ENCODE assay signal across 19 mouse cellular contexts in the genomic region with DNA sequence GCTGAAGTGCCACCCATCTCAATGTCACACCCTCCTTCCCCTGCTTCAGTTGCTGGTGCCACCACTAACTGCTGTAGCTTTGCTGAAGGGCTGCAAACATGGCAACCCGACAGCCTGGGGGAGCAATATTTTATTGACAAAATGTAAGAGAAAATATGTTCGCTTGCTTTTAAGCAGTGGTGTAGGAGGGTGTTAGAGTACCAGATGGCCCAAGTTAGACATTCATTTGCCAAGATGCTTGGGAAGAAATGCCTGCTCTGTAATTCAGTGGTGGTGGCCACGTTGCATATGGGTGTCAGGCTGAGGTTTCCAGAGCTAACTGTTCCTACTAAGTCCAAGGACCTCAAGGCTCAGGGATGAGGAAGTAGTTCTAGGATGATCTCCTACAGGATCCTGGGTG.
DNase-seq lines count a peak whose midpoint lies in the region; ATAC-seq and TF ChIP-seq lines count a peak whose summit lies in the region.
"Had no signal": no experiment of that assay in that cellular context is flagged by ENCODE, and none has a peak within 500 bp of the region (broad histone marks: within the 10 kb centered on the region; RNA-seq: fewer than 3 reads in every experiment).

No protein-coding gene starts in this region.

- no peak overlapping the region for H3K9ac ChIP-seq in forebrain, postnatal 0 days
- H3K9ac ChIP-seq: embryonic facial prominence, embryonic 13.5 days; hindbrain, embryonic 12.5 days; limb, embryonic 13.5 days; liver, embryonic 14.5 days had no signal

- DNase-seq in forebrain, postnatal 0 days = peak; percentile 29
- no peak for DNase-seq in forebrain, embryonic 10.5 days (ENCODE audit: extremely low spot score, low spot score)
- peak; percentile 29 to 37 for DNase-seq in layer of hippocampus, postnatal 36 days
- DNase-seq in right cerebral cortex, postnatal 10 days (ENCODE audit: low spot score in 2 of 2) = peak; percentile 37 to 65
- DNase-seq in urinary bladder, adult 18-20 months (ENCODE audit: low spot score in 2 of 2) = no peak
- no peak for DNase-seq in adrenal gland, postnatal 25 days
- DNase-seq: cerebellum, adult 9-11 months; gastrocnemius, postnatal 14 days; heart, adult 2 months; kidney, postnatal 4 days; lung, postnatal 14 days; thymus, adult 2 months had no signal

- H3K9me3 ChIP-seq in forebrain, postnatal 0 days (ENCODE audit: low read length) = no peaks in the 10 kb centered on the region
- H3K9me3 ChIP-seq in forebrain, embryonic 10.5 days = no peaks in the 10 kb centered on the region
- H3K9me3 ChIP-seq: embryonic facial prominence, embryonic 13.5 days; hindbrain, embryonic 12.5 days; limb, embryonic 13.5 days; midbrain, embryonic 10.5 days had no signal

- no peaks in the 10 kb centered on the region for H3K36me3 ChIP-seq in forebrain, postnatal 0 days (ENCODE audit: insufficient read depth)
- no peaks in the 10 kb centered on the region for H3K36me3 ChIP-seq in forebrain, embryonic 10.5 days (replicated peaks)
- H3K36me3 ChIP-seq: embryonic facial prominence, embryonic 13.5 days; hindbrain, embryonic 12.5 days; limb, embryonic 13.5 days; midbrain, embryonic 10.5 days had no signal

- H3K4me1 ChIP-seq in forebrain, postnatal 0 days (ENCODE audit: insufficient read depth) = no peaks in the 10 kb centered on the region
- peaks cover 9% of the 10 kb centered on the region; the same call in 1 of the 2 replicates for H3K4me1 ChIP-seq in forebrain, embryonic 10.5 days
- H3K4me1 ChIP-seq: embryonic facial prominence, embryonic 13.5 days; hindbrain, embryonic 12.5 days; limb, embryonic 13.5 days; midbrain, embryonic 10.5 days had no signal

- ATAC-seq in forebrain, postnatal 0 days = peak; percentile 58
- peak; percentile 95 for ATAC-seq in frontal cortex, adult (ENCODE audit: low TSS enrichment)
- ATAC-seq in CD4-positive, CD25-positive, alpha-beta regulatory T cell, adult 4 months = no peak

- no peak overlapping the region for H3K27ac ChIP-seq in forebrain, postnatal 0 days (ENCODE audit: low read depth, low read length)
- H3K27ac ChIP-seq in forebrain, embryonic 10.5 days = no peak overlapping the region
- H3K27ac ChIP-seq: embryonic facial prominence, embryonic 13.5 days; heart, adult 2 months; hindbrain, embryonic 12.5 days; limb, embryonic 13.5 days; liver, embryonic 14.5 days; midbrain, embryonic 10.5 days had no signal

- 51% methylated on average over 3 of the region's 3 CpGs for WGBS in forebrain, postnatal 0 days
- WGBS in forebrain, embryonic 10.5 days = 97% methylated on average over 3 of the region's 3 CpGs

- TF ChIP-seq CTCF in forebrain, postnatal 0 days (IDR thresholded peaks at IDR 0.05; ENCODE audit: low read depth) = no peak

- H3K4me3 ChIP-seq in forebrain, postnatal 0 days (ENCODE audit: low read depth, low read length) = no peak overlapping the region
- no peak overlapping the region for H3K4me3 ChIP-seq in forebrain, embryonic 10.5 days
- H3K4me3 ChIP-seq: embryonic facial prominence, embryonic 13.5 days; heart, adult 2 months; hindbrain, embryonic 12.5 days; limb, embryonic 13.5 days; midbrain, embryonic 10.5 days had no signal

- H3K27me3 ChIP-seq in forebrain, postnatal 0 days (ENCODE audit: insufficient read depth, low read length) = no peaks in the 10 kb centered on the region
- no peaks in the 10 kb centered on the region for H3K27me3 ChIP-seq in forebrain, embryonic 10.5 days (ENCODE audit: poor library complexity, severe bottlenecking)
- H3K27me3 ChIP-seq: embryonic facial prominence, embryonic 13.5 days; hindbrain, embryonic 12.5 days; limb, embryonic 13.5 days had no signal

- no peak overlapping the region for H3K4me2 ChIP-seq in forebrain, postnatal 0 days (ENCODE audit: low read depth)
- H3K4me2 ChIP-seq: embryonic facial prominence, embryonic 13.5 days; hindbrain, embryonic 12.5 days; limb, embryonic 13.5 days had no signal

Comparison
In these comparisons a context has a peak if more than half of its experiments do, and no peak if none do; other contexts are left out.
1. DNase-seq: peak in forebrain, postnatal 0 days (single experiment), layer of hippocampus, postnatal 36 days (2 of 2) and right cerebral cortex, postnatal 10 days (2 of 2); none in forebrain, embryonic 10.5 days (single experiment), urinary bladder, adult 18-20 months (0 of 2) and adrenal gland, postnatal 25 days (single experiment).